ENCODE assay signal across 8 mouse cellular contexts in genomic region chr12:54098785-54099184, GRCm38 (mm10).
DNase-seq lines count a peak whose midpoint lies in the region; ATAC-seq lines count a peak whose summit lies in the region.

No protein-coding gene starts in this region.

- H3K4me3 ChIP-seq in liver, embryonic 12.5 days = no peak overlapping the region

- H3K27me3 ChIP-seq in liver, embryonic 12.5 days (replicated peaks) = no peaks in the 10 kb centered on the region; the same call in 1 of the 2 replicates

- no peaks in the 10 kb centered on the region for H3K9me3 ChIP-seq in liver, embryonic 12.5 days (replicated peaks)

- H3K36me3 ChIP-seq in liver, embryonic 12.5 days = no peaks in the 10 kb centered on the region

- no peak overlapping the region for H3K27ac ChIP-seq in liver, embryonic 12.5 days

- H3K4me1 ChIP-seq in liver, embryonic 12.5 days = no peaks in the 10 kb centered on the region

- ATAC-seq in liver, embryonic 12.5 days = no peak
- peak; percentile 80 for ATAC-seq in megakaryocyte-erythroid progenitor cell, adult 5-6 weeks (replicated peaks; ENCODE audit: low FRiP score, low TSS enrichment, poor library complexity, severe bottlenecking)

- H3K9ac ChIP-seq in liver, embryonic 12.5 days = no peak overlapping the region

- no peak overlapping the region for H3K4me2 ChIP-seq in liver, embryonic 12.5 days

- WGBS in liver, embryonic 12.5 days (ENCODE audit: insufficient replicate concordance) = 10% methylated on average over 6 of the region's 6 CpGs

- peak; percentile 72 for DNase-seq in liver
- peak; percentile 76 to 84 for DNase-seq in cerebellum, postnatal 25 days
- DNase-seq in gastrocnemius, adult 8-10 months (ENCODE audit: low spot score in 2 of 2) = peak; percentile 48 to 55
- peak; percentile 66 for DNase-seq in induced T-regulatory cell, adult 2 months (ENCODE audit: low read depth)
- peak; percentile 69 for DNase-seq in left cerebral cortex, adult 11 months (ENCODE audit: low spot score)
- peak; percentile 7 to 62 for DNase-seq in spleen, postnatal 10 days (ENCODE audit: low spot score in 2 of 2)
